Mouse (Mus musculus) limb, embryonic 12.5 days (tissue): ENCODE measurements at regions not wholly inside any gene's neighbourhood (a gene's known extent, or its start where the extent isn't known, plus 50 kb on each side); places are given as distances from the start of the nearest gene placed in this dataset.

Experiments
- ATAC-seq: fragments of 200-750 bp; cut with Nextera tagmentation; 2 replicates; pipeline ENCODE4 v1.8.0; 2017; ENCODE audit warnings: low read depth, moderate TSS enrichment; ENCODE audit not compliant: insufficient number of reproducible peaks, insufficient read depth, low FRiP score, low TSS enrichment
- H3K27ac ChIP-seq: fragments of 300-500 bp; sonication (generic); 2 replicates; pipeline ENCODE4 v1.5.1; 2016; ENCODE audit warnings: mild to moderate bottlenecking, moderate library complexity
- H3K27me3 ChIP-seq: fragments of 300-500 bp; sonication (generic); 2 replicates; pipeline ENCODE4 v1.6.1; 2016; ENCODE audit warnings: mild to moderate bottlenecking, moderate library complexity
- H3K36me3 ChIP-seq: fragments of 300-500 bp; sonication (generic); 2 replicates; pipeline ENCODE4 v1.6.1; 2016; ENCODE audit warnings: mild to moderate bottlenecking, moderate library complexity
- H3K4me1 ChIP-seq: fragments of 300-500 bp; sonication (generic); replicated peaks from 2 replicates; pipeline ENCODE4 v1.6.1; 2016
- H3K4me2 ChIP-seq: fragments of 300-500 bp; sonication (generic); 2 replicates; pipeline ENCODE4 v1.6.1; 2016; ENCODE audit warnings: mild to moderate bottlenecking, moderate library complexity
- H3K4me3 ChIP-seq: fragments of 300-500 bp; sonication (generic); replicated peaks from 2 replicates; pipeline ENCODE4 v1.5.1; 2016; ENCODE audit warnings: mild to moderate bottlenecking
- H3K9ac ChIP-seq: fragments of 300-500 bp; sonication (generic); replicated peaks from 2 replicates; pipeline ENCODE4 v1.6.1; 2016; ENCODE audit warnings: mild to moderate bottlenecking, moderate library complexity
- H3K9me3 ChIP-seq: fragments of 300-500 bp; sonication (generic); 2 replicates; pipeline ENCODE4 v1.6.1; 2016; ENCODE audit warnings: mild to moderate bottlenecking, moderate library complexity
- WGBS: fragments of 180-500 bp; shearing (Covaris S2); methylation state at CpG from one replicate; pipeline ENCODE4 v1.1.7; 2016; 5-methylcytosine and 5-hydroxymethylcytosine counted together

DNA sequence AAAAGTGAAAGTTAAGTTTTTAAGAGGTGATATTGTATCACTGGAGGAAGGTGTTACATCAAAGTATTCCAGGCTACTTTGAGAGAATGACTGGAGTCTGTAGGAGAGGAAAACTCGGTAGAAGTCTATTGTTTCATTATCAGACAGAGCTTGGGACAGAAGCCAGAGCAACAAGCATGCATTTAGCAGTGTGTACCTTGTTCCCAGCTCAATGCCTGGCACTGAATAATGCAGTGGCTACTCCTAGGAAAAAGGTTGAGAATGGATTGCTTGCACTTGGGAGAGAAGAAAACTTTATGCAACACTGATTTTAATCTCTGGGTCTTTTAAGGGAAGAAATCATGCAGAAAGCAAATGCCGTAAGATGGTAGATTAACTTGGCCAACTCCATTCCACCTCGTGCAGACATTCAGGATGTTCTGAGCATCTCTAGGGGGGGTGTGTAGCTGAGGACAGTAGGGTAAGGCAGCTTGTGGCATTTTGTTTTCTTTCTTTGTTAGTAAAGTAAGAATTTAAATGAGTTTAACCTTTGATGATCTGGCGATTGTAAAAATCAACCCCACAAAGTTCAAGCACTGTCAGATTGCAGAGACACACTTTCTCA is 138.5 kb upstream of the Astn2 start:
- H3K36me3 ChIP-seq: no peaks in the 10 kb centered on the region
- H3K4me2 ChIP-seq: no peak overlapping the region
- H3K4me1 ChIP-seq: no peaks in the 10 kb centered on the region
- WGBS: 76% methylated on average over 4 of the region's 4 CpGs
- H3K9me3 ChIP-seq: no peaks in the 10 kb centered on the region
- no peaks in the 10 kb centered on the region for H3K27me3 ChIP-seq
- H3K4me3 ChIP-seq: no peak overlapping the region
- H3K9ac ChIP-seq: no peak overlapping the region
- no peak for ATAC-seq
- H3K27ac ChIP-seq: no peak overlapping the region

- Histone ChIP-seq H3K4me3 (no peak overlapping the region), H3K36me3 (no peaks in the 10 kb centered on the region), H3K9ac (no peak overlapping the region), H3K4me2 (no peak overlapping the region), H3K27ac (no peak overlapping the region), H3K27me3 (no peaks in the 10 kb centered on the region), H3K4me1 (no peaks in the 10 kb centered on the region), H3K9me3 (no peaks in the 10 kb centered on the region)
- WGBS: 72% methylated on average over 5 of the region's 5 CpGs
- no peak for ATAC-seq
These were observed 120.0 kb upstream of the Astn2 start for GRCm38 (mm10) chr4:66524456-66524855.

GRCm38 (mm10) chr4:66523886-66524245 is 119.5 kb upstream of the Astn2 start:
- Histone ChIP-seq H3K9ac (no peak overlapping the region), H3K9me3 (no peaks in the 10 kb centered on the region), H3K27me3 (no peaks in the 10 kb centered on the region), H3K4me3 (no peak overlapping the region), H3K4me1 (no peaks in the 10 kb centered on the region), H3K36me3 (no peaks in the 10 kb centered on the region), H3K27ac (no peak overlapping the region), H3K4me2 (no peak overlapping the region)
- WGBS: 80% methylated on average over 2 of the region's 2 CpGs
- no peak for ATAC-seq

DNA sequence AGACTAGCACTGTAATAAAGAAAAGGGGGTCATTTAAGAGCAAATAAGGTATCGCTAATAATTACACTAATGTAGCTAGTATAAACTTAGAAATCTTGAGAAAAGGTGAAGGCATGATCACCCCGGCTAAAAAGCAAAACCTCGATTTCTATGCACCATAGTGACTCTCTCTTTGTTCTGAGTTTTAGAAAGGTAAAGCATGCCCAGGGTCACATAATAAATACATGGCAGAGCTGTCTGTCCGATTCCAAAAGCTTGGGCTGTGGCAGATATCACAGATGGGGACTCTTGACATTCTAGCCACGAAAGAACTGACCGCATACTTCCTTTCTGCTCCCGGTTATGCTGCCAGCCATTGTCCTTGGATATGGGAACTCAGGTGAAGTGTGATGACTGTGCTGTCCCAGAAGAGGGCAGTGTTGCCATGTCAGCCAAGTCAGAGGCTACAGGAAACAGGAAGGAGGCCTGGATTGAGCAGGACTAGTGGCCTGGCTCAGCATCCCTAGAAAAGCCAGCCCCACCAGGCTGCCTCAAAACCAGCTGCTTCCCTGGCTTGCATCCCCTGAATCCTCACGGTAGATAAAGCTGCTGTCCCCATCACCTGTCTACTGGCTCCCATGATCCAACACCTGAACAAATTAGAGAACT is 119.0 kb upstream of the Astn2 start:
- H3K4me3 ChIP-seq: no peak overlapping the region
- no peaks in the 10 kb centered on the region for H3K9me3 ChIP-seq
- H3K9ac ChIP-seq: no peak overlapping the region
- H3K27me3 ChIP-seq: no peaks in the 10 kb centered on the region
- H3K27ac ChIP-seq: no peak overlapping the region
- H3K4me1 ChIP-seq: no peaks in the 10 kb centered on the region
- H3K4me2 ChIP-seq: no peak overlapping the region
- WGBS: 46% methylated on average over 8 of the region's 8 CpGs
- H3K36me3 ChIP-seq: no peaks in the 10 kb centered on the region
- 0 out of 2 replicates have a peak, but pooled peaks have one; percentile 42 for ATAC-seq

DNA sequence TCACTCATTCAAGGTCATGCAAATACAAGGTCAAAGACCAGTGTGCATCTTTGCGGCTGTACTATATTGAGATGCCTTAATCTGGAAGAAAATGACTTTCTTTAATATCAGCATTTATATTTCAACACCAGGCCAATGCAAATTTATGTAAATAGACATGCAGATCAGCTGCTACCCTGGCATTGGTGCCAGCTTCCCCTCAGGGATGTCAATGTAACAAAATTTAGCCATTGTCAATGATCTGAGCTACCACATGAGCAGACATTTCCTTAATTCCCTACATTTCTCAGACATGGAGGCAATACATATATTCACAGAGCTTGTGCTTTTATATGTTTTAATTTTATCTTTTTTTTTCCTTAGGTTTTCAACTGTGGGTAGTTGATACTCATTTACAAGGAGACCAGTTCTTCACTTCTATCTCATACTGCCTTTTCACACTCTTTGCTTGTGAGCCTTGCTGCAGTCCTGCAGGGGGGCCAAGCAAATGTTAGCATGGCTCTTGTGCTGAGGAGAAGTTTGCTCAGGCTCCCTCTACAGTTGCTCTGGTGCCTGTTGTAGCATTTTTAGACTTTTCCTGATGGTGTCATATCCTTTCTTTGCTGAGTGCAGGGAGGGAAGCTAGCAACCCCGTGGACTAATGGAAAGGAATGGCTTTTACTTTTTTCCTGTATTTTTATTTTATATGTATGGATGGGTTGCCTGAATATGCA is 117.8 kb upstream of the Astn2 start:
- Histone ChIP-seq H3K4me2 (no peak overlapping the region), H3K4me3 (no peak overlapping the region), H3K9ac (no peak overlapping the region), H3K27ac (no peak overlapping the region), H3K4me1 (no peaks in the 10 kb centered on the region), H3K9me3 (no peaks in the 10 kb centered on the region), H3K36me3 (no peaks in the 10 kb centered on the region), H3K27me3 (no peaks in the 10 kb centered on the region)
- 80% methylated on average over 2 of the region's 2 CpGs for WGBS
- no peak for ATAC-seq

- Histone ChIP-seq H3K36me3 (no peaks in the 10 kb centered on the region), H3K27ac (no peak overlapping the region), H3K27me3 (no peaks in the 10 kb centered on the region), H3K4me2 (no peak overlapping the region), H3K4me1 (no peaks in the 10 kb centered on the region), H3K9ac (no peak overlapping the region), H3K9me3 (no peaks in the 10 kb centered on the region), H3K4me3 (no peak overlapping the region)
- no peak for ATAC-seq
- WGBS: 73% methylated on average over 3 of the region's 3 CpGs
These were observed 116.4 kb upstream of the Astn2 start for GRCm38 (mm10) chr4:66520796-66521195.

GRCm38 (mm10) chr4:66515815-66516214 is 111.4 kb upstream of the Astn2 start:
- H3K4me3 ChIP-seq: no peak overlapping the region
- 93% methylated on average over 1 of the region's 1 CpGs for WGBS

GRCm38 (mm10) chr4:66483496-66483895 is 79.1 kb upstream of the Astn2 start:
- H3K4me1 ChIP-seq: no peaks in the 10 kb centered on the region
- no peak overlapping the region for H3K4me3 ChIP-seq
- no peak for ATAC-seq
- H3K27ac ChIP-seq: no peak overlapping the region
- no peaks in the 10 kb centered on the region for H3K9me3 ChIP-seq
- H3K27me3 ChIP-seq: no peaks in the 10 kb centered on the region
- no peak overlapping the region for H3K4me2 ChIP-seq
- WGBS: 74% methylated on average over 6 of the region's 6 CpGs
- H3K36me3 ChIP-seq: no peaks in the 10 kb centered on the region
- H3K9ac ChIP-seq: no peak overlapping the region

More at GRCm38 (mm10) chr4:66515815-66516214, 111.4 kb upstream of the Astn2 start:
- no peak overlapping the region for H3K27ac ChIP-seq
- no peak overlapping the region for H3K4me2 ChIP-seq
- no peaks in the 10 kb centered on the region for H3K4me1 ChIP-seq
- no peak overlapping the region for H3K9ac ChIP-seq
- H3K9me3 ChIP-seq: no peaks in the 10 kb centered on the region
- ATAC-seq: no peak
- no peaks in the 10 kb centered on the region for H3K27me3 ChIP-seq
- no peaks in the 10 kb centered on the region for H3K36me3 ChIP-seq

GRCm38 (mm10) chr4:66482495-66483291 is 78.3 kb upstream of the Astn2 start:
- H3K27me3 ChIP-seq: no peaks in the 10 kb centered on the region
- H3K27ac ChIP-seq: no peak overlapping the region
- no peaks in the 10 kb centered on the region for H3K4me1 ChIP-seq
- ATAC-seq: no peak
- H3K4me2 ChIP-seq: no peak overlapping the region
- H3K4me3 ChIP-seq: no peak overlapping the region
- H3K36me3 ChIP-seq: no peaks in the 10 kb centered on the region
- H3K9me3 ChIP-seq: no peaks in the 10 kb centered on the region
- 57% methylated on average over 2 of the region's 2 CpGs for WGBS
- H3K9ac ChIP-seq: no peak overlapping the region

DNA sequence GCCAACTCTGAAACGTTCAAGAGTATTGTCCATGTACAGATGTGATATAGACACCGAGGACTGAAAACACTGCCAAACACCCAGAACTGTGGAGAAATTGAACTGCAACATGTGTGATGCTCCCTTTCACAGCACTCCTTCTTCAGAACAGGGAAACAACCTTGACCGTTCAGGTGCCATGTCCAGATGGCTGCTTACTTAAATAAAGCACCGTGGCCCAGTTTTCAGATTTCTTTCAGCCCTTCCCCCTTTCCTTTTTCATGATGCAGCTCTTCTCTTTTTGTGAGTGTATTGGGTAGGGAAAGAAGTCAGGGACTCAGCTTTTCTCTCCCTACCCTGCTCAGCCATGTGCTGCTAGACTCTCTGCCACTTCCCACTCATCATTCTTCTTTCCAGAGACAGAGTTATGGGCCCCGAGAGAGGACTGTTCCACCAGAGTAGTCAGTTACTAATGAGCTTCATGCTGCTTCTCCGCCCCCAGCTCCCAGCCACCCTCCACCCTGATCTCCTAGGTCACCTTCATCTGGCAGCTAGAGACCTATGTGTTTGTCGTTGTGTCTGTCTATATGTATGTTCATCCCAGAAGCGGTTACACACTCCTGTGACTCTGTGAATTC is 74.3 kb upstream of the Astn2 start:
- Histone ChIP-seq H3K9ac (no peak overlapping the region), H3K27ac (no peak overlapping the region), H3K9me3 (no peaks in the 10 kb centered on the region), H3K4me3 (no peak overlapping the region), H3K4me1 (no peaks in the 10 kb centered on the region), H3K4me2 (no peak overlapping the region), H3K36me3 (no peaks in the 10 kb centered on the region), H3K27me3 (no peaks in the 10 kb centered on the region)
- no peak for ATAC-seq
- WGBS: 51% methylated on average over 8 of the region's 8 CpGs
